Mouse (Mus musculus): ENCODE results near the gene Prdx3. TPM values are rescaled to one million over a fixed set of nuclear protein-coding genes. Genes with fewer than 3 reads are reported as not detected.
A peak's percentile ranks its signal among the peaks of the same experiment; 100 is the strongest.
"Not testable (repeated sequence)": the region's sequence is repeated elsewhere in the genome, so short reads cannot be mapped to it uniquely, and the experiment has no call there.

Gene Prdx3
- polyA plus RNA-seq, 1 experiment from 2014 or later: 90.3 TPM

DNA sequence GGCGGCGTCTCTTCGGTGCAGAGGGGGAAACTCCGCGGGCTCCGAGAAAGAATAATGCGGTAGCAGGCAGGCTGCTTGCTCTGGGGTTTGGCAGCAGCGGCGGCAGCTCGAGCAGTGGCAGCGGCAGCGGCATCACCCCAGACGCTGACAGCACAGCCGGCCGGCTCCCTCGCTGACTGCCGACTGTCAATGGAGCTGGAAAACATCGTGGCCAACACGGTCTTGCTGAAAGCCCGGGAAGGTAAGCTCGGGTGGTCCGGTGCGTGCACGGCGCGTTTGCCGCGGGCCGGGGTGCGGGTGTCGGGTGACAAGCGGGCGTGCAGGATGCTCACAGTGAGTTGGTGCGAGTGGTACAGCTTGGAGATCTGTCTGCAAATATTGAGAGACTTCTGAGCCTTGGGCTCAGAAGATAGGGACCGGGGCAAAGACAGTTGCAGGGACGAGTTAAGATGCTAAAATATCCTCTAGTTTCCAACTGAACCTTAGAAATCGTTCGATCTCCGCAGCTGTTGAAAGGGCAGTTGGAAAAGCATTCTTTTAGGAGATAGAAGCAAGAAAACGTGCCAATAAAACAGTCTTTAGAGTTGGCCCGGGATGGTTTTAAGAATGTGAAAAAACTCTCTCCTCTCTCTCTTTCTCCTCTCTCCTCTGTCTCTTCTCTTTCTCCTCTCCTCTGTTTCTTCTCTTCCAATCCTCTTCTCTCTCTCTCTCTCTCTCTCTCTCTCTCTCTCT lies 16.2 kb upstream of the Prdx3 start:
- H3K4me3 ChIP-seq: peak overlapping the region; percentile 82
- peak; percentile 79 for ATAC-seq (replicated peaks)
- under 1% methylated on average over 37 of the region's 41 CpGs for WGBS
- H3K27me3 ChIP-seq (replicated peaks): no peaks in the 10 kb centered on the region
- H3K36me3 ChIP-seq (replicated peaks): no peaks in the 10 kb centered on the region
- H3K4me2 ChIP-seq: peak overlapping the region; percentile 58
- peak overlapping the region; percentile 93 for H3K27ac ChIP-seq
- no peaks in the 10 kb centered on the region for H3K9me3 ChIP-seq
- H3K4me1 ChIP-seq: peaks cover 24% of the 10 kb centered on the region
- peak overlapping the region; percentile 78 for H3K9ac ChIP-seq

DNA sequence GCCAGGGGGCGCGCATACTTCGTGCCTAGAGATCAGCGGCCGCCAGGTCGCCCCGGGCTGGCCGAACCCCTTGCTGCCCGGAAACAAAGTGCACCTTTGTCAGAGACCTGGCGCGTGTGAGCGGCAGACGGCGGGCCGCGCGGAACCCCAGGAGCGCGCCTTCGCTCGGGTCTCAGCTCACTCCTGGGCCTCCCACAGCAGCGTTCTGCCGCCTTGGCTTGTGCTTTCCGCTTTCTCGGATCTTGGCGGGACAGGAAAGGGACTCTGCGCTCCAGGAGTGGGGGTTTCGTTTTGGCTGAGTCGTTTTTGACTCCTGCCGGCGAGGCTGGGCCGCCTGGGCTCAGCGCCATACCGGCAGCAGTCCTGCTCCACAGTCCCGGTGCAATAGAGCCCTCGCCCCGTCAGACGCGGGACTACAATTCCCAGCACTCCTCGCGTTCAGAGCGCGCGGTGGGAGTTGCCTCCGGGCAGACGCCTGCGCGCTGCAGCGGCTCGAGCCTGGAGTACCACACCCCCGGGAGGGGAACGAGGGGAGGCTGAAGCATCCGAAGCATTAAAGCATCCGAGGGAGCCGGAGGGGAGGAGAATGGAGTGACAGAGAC lies 15.5 kb upstream of the Prdx3 start, which contains the start of gene Grk5:
Gene Grk5, plus strand, starts transcription at position 36 of the 602 bp plus-strand sequence.
- Histone ChIP-seq H3K36me3 (replicated peaks) (no peaks in the 10 kb centered on the region), H3K27me3 (replicated peaks) (no peaks in the 10 kb centered on the region), H3K4me1 (peaks cover 24% of the 10 kb centered on the region), H3K27ac (peak within 1 kb of the TSS; percentile 93), H3K9ac (peak within 1 kb of the TSS; percentile 78), H3K4me2 (peak within 1 kb of the TSS; percentile 58), H3K4me3 (peak within 1 kb of the TSS; percentile 82), H3K9me3 (no peaks in the 10 kb centered on the region)
- ATAC-seq (replicated peaks): peak; percentile 99
- WGBS: under 1% methylated on average over 55 of the region's 55 CpGs

DNA sequence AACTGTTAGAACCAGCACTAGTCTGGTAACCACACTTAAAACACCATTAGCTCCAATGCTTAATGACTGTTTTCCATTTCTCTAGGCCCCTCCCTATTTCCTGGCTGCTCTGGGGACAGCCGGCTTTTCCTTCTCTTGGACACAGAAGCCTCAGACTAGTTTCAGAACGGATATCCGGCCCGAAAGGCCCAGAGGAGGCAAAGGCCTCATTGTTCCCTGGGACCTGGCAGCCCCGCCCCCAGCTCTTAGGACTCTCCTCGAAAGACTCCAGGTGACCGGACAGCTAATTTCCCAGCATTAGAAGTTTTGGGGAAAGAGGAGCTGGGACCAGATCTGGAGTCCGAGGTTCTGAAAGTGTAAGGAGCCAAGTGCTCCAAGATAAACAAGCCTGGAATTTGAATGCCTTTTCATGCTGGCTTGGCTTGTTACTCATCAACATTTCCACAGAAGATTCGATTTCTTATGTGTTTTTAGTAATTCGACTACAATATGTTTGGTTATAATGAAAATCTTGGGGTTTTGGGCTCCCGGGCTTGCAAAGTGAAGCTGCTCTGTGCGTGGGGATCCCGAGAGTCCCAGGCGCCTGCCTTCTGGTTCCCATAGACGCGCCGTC lies 14.9 kb upstream of the Prdx3 start:
- Histone ChIP-seq H3K4me2 (peak overlapping the region; percentile 51), H3K4me1 (peaks cover 24% of the 10 kb centered on the region), H3K27me3 (replicated peaks) (no peaks in the 10 kb centered on the region), H3K27ac (peak overlapping the region; percentile 93), H3K9me3 (no peaks in the 10 kb centered on the region), H3K9ac (peak overlapping the region; percentile 66), H3K36me3 (replicated peaks) (no peaks in the 10 kb centered on the region), H3K4me3 (peak overlapping the region; percentile 82)
- WGBS: 3% methylated on average over 17 of the region's 17 CpGs
- 0 out of 2 replicates have a peak, but pooled peaks have one; percentile 5 for ATAC-seq (replicated peaks)

DNA sequence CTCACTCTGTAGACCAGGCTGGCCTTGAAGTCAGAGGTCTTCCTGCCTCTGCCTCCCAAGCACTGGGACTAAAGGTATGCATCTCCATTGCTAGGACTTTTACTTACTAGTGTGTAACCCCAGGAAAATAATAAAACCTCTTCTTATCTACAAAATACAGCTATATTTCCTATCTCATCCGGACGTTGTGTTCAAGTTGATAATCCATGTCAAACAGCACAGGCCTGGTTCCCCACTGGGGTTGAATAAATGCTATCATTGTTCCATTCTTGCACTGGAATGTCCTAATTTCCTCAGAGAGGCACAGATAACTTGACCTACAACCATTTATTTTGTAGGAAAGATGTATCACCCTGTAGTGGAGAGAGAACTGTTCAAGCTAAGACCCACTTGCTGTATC lies 13.3 kb upstream of the Prdx3 start:
- Histone ChIP-seq H3K4me3 (no peak overlapping the region), H3K4me2 (no peak overlapping the region), H3K9ac (no peak overlapping the region), H3K27ac (no peak overlapping the region), H3K9me3 (no peaks in the 10 kb centered on the region), H3K4me1 (peaks cover 23% of the 10 kb centered on the region), H3K27me3 (replicated peaks) (no peaks in the 10 kb centered on the region), H3K36me3 (replicated peaks) (no peaks in the 10 kb centered on the region)
- no peak for ATAC-seq (replicated peaks)
- 76% methylated on average over 2 of the region's 2 CpGs for WGBS

GRCm38 (mm10) chr19:60883129-60883528 lies 8.8 kb upstream of the Prdx3 start:
- Histone ChIP-seq H3K27me3 (replicated peaks) (no peaks in the 10 kb centered on the region), H3K4me3 (no peak overlapping the region), H3K9me3 (no peaks in the 10 kb centered on the region), H3K4me2 (no peak overlapping the region), H3K9ac (no peak overlapping the region), H3K27ac (no peak overlapping the region), H3K4me1 (no peaks in the 10 kb centered on the region), H3K36me3 (replicated peaks) (no peaks in the 10 kb centered on the region)
- 5% methylated on average over 3 of the region's 3 CpGs for WGBS
- no peak for ATAC-seq (replicated peaks)

DNA sequence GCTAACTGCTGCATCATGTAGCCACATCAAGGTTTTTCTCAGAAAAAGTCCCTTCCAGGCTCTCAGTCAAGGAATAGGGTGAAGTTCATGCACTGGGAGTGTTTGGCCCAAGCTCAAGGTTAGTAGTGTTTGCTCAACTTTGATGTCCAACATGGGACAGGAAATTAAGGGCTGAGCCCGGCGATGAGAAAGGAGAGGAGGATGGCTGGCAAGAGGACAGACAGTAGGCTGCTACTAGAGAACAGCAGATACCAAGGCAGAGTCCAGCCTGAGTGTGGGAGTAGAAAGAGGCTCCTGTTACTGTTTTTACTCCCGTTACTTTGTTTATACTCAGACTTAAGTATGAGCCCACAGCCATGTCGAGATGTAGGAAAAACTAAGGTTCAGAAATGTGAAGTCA lies 855 bp downstream of the Prdx3 start:
- 28% methylated on average over 4 of the region's 4 CpGs for WGBS
- Histone ChIP-seq H3K36me3 (replicated peaks) (no peaks in the 10 kb centered on the region), H3K27ac (peak overlapping the region; percentile 80; the same call in 1 of the 2 replicates), H3K9ac (no peak overlapping the region), H3K4me1 (peaks cover 5% of the 10 kb centered on the region; the same call in 1 of the 2 replicates), H3K9me3 (no peaks in the 10 kb centered on the region), H3K4me2 (peak overlapping the region; percentile 74), H3K4me3 (peak overlapping the region; percentile 60), H3K27me3 (replicated peaks) (no peaks in the 10 kb centered on the region)
- no peak for ATAC-seq (replicated peaks)

DNA sequence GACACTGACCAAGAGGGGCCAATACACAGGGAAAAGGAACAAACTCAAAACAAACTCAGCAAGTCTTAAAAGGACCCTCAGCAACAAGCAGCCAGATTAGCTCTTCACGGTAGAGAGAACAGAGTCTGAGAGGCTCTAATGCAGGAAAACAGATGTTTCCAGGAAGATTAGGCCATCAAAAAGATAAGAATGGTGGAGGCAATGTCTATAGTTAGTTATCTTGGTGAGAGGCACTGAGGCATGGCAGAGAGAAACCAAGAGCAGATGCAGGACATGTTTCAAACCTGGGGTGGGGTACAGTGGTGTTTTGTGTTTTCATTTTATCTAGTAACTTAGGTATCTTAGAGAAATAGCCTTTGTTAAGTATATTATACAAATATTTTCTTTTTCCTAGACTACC lies 2.1 kb downstream of the Prdx3 start:
- Histone ChIP-seq H3K27ac (no peak overlapping the region), H3K4me2 (no peak overlapping the region), H3K36me3 (replicated peaks) (no peaks in the 10 kb centered on the region), H3K4me3 (no peak overlapping the region), H3K9me3 (no peaks in the 10 kb centered on the region), H3K4me1 (peaks cover 5% of the 10 kb centered on the region; the same call in 1 of the 2 replicates), H3K9ac (no peak overlapping the region), H3K27me3 (replicated peaks) (no peaks in the 10 kb centered on the region)
- WGBS: 7% methylated on average over 1 of the region's 1 CpGs
- ATAC-seq (replicated peaks): no peak

- Histone ChIP-seq H3K9ac (no peak overlapping the region), H3K4me3 (no peak overlapping the region), H3K4me1 (peaks cover 5% of the 10 kb centered on the region; the same call in 1 of the 2 replicates), H3K4me2 (no peak overlapping the region), H3K27me3 (replicated peaks) (no peaks in the 10 kb centered on the region), H3K27ac (no peak overlapping the region), H3K9me3 (no peaks in the 10 kb centered on the region), H3K36me3 (replicated peaks) (no peaks in the 10 kb centered on the region)
- WGBS: 94% methylated on average over 5 of the region's 5 CpGs
- no peak for ATAC-seq (replicated peaks)
Measured at GRCm38 (mm10) chr19:60871366-60871765, 3.0 kb downstream of the Prdx3 start.

DNA sequence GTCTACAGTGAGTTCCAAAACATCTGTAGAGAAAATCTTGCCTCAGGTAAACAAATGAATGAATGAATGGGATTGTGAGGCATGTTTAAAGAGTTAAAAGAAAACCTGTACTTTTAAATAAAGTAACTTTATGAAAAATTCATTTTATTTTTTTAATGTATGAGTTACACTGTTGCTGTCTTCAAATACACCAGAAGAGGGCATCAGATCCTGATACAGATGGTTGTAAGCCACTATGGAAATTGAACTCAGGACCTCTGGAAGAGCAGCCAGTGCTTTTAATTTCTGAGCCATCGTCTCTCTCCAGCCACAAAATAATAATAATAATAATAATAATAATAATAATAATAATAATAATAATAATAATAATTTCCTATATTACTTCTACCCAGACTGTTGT lies 3.9 kb downstream of the Prdx3 start:
- Histone ChIP-seq H3K9me3 (no peaks in the 10 kb centered on the region), H3K9ac (no peak overlapping the region), H3K36me3 (replicated peaks) (no peaks in the 10 kb centered on the region), H3K4me1 (peaks cover 5% of the 10 kb centered on the region; the same call in 1 of the 2 replicates), H3K4me2 (no peak overlapping the region), H3K4me3 (no peak overlapping the region), H3K27ac (no peak overlapping the region), H3K27me3 (replicated peaks) (no peaks in the 10 kb centered on the region)
- WGBS: 83% methylated on average over 1 of the region's 1 CpGs
- no peak for ATAC-seq (replicated peaks)

GRCm38 (mm10) chr19:60866169-60866568 lies 8.2 kb downstream of the Prdx3 start:
- not testable (repeated sequence) for H3K9ac ChIP-seq; H3K27me3 ChIP-seq (replicated peaks); H3K4me2 ChIP-seq; H3K36me3 ChIP-seq (replicated peaks); ATAC-seq (replicated peaks); H3K27ac ChIP-seq; H3K4me3 ChIP-seq; H3K4me1 ChIP-seq; H3K9me3 ChIP-seq
- WGBS: 95% methylated on average over 4 of the region's 4 CpGs

DNA sequence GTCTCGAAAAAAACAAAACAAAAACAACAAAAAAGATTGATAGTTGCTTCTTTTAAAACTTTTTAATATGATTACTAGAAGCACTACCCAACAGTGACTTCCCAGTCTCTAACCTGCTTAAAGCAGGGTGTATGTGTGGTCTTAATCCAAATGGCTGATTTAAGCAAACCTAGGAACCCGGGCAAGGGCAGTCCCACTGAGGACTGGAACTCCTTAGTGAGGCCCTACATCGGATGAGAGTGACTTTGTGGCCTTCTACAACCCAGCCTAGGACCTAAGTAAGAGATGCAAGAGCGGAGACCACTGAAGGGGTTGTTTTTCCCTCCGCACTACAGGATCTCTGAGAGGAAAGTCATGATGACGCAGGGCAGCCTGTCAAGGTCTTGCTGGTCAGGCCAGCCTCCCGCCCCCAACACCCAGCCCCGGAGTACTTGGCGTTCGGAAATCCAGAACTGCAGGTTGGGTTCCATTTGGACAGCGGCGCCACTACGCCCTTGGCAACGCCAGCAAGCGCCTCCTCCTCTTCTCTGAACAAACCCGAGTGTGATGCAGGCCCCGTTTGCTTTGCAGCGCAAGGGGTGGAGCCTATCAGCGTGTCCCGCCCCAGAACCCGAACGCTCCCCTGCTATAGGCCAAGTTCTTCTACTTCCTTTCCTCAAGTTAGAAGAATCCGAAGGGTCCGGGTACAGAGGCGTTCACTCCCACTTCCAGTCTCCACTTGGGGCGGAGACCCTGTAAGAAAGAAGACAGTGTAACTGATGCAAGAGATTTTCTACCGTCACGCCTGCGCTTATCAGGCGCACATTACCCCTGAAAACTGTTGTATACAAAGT lies 13.3 kb downstream of the Prdx3 start, which contains the start of gene Sfxn4:
Gene Sfxn4, minus strand, starts transcription at position 612 of the 833 bp plus-strand sequence.
- Histone ChIP-seq H3K4me3 (peak within 1 kb of the TSS; percentile 68), H3K4me1 (peaks cover 11% of the 10 kb centered on the region; the same call in 1 of the 2 replicates), H3K27ac (peak within 1 kb of the TSS; percentile 73), H3K9ac (peak within 1 kb of the TSS; percentile 69), H3K4me2 (peak within 1 kb of the TSS; percentile 77), H3K27me3 (replicated peaks) (no peaks in the 10 kb centered on the region), H3K9me3 (no peaks in the 10 kb centered on the region), H3K36me3 (replicated peaks) (0 out of 2 replicates have a peak, but pooled peaks cover 4% of the 10 kb centered on the region)
- peak; percentile 99 for ATAC-seq (replicated peaks)
- WGBS: 2% methylated on average over 30 of the region's 30 CpGs

GRCm38 (mm10) chr19:60845731-60846130 lies 28.6 kb downstream of the Prdx3 start:
- ATAC-seq (replicated peaks): no peak
- Histone ChIP-seq H3K4me3 (no peak overlapping the region), H3K4me2 (no peak overlapping the region), H3K4me1 (no peaks in the 10 kb centered on the region), H3K9ac (no peak overlapping the region), H3K36me3 (replicated peaks) (0 out of 2 replicates have a peak, but pooled peaks cover 3% of the 10 kb centered on the region), H3K27me3 (replicated peaks) (no peaks in the 10 kb centered on the region), H3K9me3 (no peaks in the 10 kb centered on the region), H3K27ac (no peak overlapping the region)

Data from midbrain, embryonic 15.5 days (tissue).